Mouse (Mus musculus): Measurements from ENCODE around the gene Acox1. TPM values are rescaled to one million over a fixed set of nuclear protein-coding genes. Genes with fewer than 3 reads are reported as not detected.

Acox1 gene
- polyA plus RNA-seq, 1 experiment from 2014 or later = 31.3 TPM

DNA sequence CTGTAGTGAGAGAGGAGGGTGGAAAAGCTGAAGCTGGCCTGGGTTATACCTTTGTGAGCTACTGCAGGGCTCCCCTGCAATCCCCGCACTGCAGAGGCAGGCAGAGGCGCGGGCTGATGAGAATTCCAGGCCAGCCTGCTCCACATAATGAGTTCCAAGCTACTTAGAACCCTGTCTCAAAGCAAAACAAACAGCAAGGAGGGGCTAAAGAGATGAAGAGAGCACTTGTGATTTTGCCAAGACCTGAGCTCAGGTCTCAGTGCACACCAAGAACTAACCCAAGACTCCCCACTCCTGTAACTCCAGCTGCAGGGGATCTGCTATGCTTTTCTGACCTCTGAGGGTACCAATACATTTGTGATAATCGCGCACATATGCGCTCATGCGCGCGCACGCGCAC, 12.5 kb downstream of the Acox1 start:
- Histone ChIP-seq H3K9me3 (no peaks in the 10 kb centered on the region), H3K9ac (no peak overlapping the region), H3K4me3 (no peak overlapping the region), H3K4me2 (no peak overlapping the region), H3K36me3 (peaks cover 73% of the 10 kb centered on the region), H3K27me3 (no peaks in the 10 kb centered on the region), H3K27ac (peak overlapping the region; percentile 80), H3K4me1 (0 out of 2 replicates have a peak, but pooled peaks cover 13% of the 10 kb centered on the region)
- no peak for ATAC-seq (ENCODE audit: insufficient number of reproducible peaks, low FRiP score, low TSS enrichment, low read depth)
- 86% methylated on average over 11 of the region's 11 CpGs for WGBS

GRCm38 (mm10) chr11:116185836-116186235, 13.0 kb downstream of the Acox1 start:
- Histone ChIP-seq H3K9me3 (no peaks in the 10 kb centered on the region), H3K27me3 (no peaks in the 10 kb centered on the region), H3K4me3 (no peak overlapping the region), H3K27ac (peak overlapping the region; percentile 80), H3K36me3 (peaks cover 70% of the 10 kb centered on the region), H3K9ac (no peak overlapping the region), H3K4me1 (0 out of 2 replicates have a peak, but pooled peaks cover 13% of the 10 kb centered on the region), H3K4me2 (no peak overlapping the region)
- peak; percentile 77 for ATAC-seq (ENCODE audit: insufficient number of reproducible peaks, low FRiP score, low TSS enrichment, low read depth)
- 59% methylated on average over 3 of the region's 3 CpGs for WGBS

DNA sequence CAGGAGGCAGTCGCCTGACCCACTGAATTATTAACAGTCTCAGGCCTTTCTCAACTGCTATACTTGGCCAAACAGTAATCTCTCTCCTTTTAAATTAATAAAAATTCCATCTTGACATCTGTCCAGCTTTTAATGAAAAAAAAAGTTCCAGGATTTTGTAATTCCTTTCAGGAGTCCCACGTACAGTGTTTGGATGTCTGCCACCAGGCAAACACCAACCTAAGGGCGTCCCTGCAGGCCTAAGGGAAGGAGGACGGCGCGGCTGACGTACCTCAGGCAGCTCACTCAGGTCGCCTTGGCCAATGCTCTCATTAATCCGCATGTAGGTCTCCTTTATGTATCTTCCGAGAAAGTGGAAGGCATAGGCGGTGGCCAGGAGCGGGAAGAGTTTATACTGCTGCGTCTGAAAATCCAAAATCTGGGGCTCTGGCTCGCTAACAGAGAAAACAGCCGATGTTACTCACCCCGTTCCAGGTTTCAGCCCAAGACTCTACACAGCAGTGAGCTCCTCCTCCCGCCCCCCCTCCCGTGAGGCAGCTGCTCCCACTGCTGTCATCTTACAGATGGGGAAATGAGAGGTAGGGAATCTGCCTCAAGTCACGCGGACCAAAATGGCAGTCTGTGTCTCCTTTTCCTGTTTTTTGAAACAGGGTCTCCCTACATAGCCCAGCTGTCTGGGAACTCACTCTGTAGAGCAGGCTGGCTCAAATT, 20.3 kb downstream of the Acox1 start:
- no peak for ATAC-seq (ENCODE audit: insufficient number of reproducible peaks, low FRiP score, low TSS enrichment, low read depth)
- H3K36me3 ChIP-seq = peaks cover 90% of the 10 kb centered on the region
- WGBS = 78% methylated on average over 20 of the region's 20 CpGs
- H3K4me1 ChIP-seq = no peaks in the 10 kb centered on the region
- H3K9ac ChIP-seq = no peak overlapping the region
- no peaks in the 10 kb centered on the region for H3K27me3 ChIP-seq
- H3K9me3 ChIP-seq = no peaks in the 10 kb centered on the region
- H3K4me2 ChIP-seq = no peak overlapping the region
- no peak overlapping the region for H3K4me3 ChIP-seq
- H3K27ac ChIP-seq = no peak overlapping the region

DNA sequence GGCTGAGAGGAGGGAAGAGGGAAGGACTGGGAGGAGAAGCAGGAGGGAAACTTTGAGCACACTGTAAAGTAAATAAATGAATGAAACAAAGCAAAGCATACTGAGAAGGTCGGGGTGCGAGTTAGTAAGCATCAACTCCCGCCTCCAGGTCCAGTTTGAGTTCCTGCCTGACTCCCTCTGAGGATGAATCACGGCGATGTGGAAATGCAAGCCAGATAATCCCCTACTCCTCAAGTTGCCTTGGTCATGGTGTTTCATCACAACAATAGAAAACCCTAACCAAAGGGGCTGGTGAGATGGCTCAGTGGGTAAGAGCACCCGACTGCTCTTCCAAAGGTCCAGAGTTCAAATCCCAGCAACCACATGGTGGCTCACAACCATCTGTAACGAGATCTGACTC, 22.8 kb downstream of the Acox1 start:
- 89% methylated on average over 7 of the region's 7 CpGs for WGBS
- Histone ChIP-seq H3K27ac (no peak overlapping the region), H3K4me2 (no peak overlapping the region), H3K4me1 (no peaks in the 10 kb centered on the region), H3K4me3 (no peak overlapping the region), H3K27me3 (no peaks in the 10 kb centered on the region), H3K36me3 (peaks cover 91% of the 10 kb centered on the region), H3K9me3 (no peaks in the 10 kb centered on the region), H3K9ac (no peak overlapping the region)
- no peak for ATAC-seq (ENCODE audit: insufficient number of reproducible peaks, low FRiP score, low TSS enrichment, low read depth)

- Histone ChIP-seq H3K36me3 (peaks cover 81% of the 10 kb centered on the region), H3K4me3 (no peak overlapping the region), H3K4me2 (no peak overlapping the region), H3K27me3 (no peaks in the 10 kb centered on the region), H3K9ac (no peak overlapping the region), H3K9me3 (no peaks in the 10 kb centered on the region), H3K27ac (no peak overlapping the region), H3K4me1 (no peaks in the 10 kb centered on the region)
- 89% methylated on average over 22 of the region's 22 CpGs for WGBS
- no peak for ATAC-seq (ENCODE audit: insufficient number of reproducible peaks, low FRiP score, low TSS enrichment, low read depth)
These were observed 23.9 kb downstream of the Acox1 start for GRCm38 (mm10) chr11:116174775-116175448.

DNA sequence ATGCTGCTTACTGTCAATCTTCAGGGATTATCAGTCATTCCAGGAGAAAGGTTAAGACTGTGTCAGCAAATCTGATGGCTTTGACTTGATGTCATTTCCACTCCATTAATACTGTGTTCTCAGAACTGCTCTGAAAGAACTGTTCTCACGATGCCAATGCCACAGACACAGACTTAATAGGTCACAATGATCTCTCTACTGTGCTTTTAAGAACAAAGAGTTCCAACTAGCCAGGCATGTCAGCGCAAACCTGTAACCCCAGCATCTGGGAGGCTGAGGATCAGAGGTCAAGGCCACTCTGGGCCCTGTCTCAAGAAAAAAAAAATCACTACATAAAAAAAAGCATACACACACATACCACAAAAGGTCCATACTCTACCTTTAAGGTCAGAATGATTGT, 26.9 kb downstream of the Acox1 start:
- Histone ChIP-seq H3K9ac (no peak overlapping the region), H3K27ac (no peak overlapping the region), H3K4me2 (no peak overlapping the region), H3K4me1 (peaks cover 10% of the 10 kb centered on the region), H3K36me3 (peaks cover 54% of the 10 kb centered on the region), H3K4me3 (no peak overlapping the region), H3K9me3 (no peaks in the 10 kb centered on the region), H3K27me3 (no peaks in the 10 kb centered on the region)
- ATAC-seq (ENCODE audit: insufficient number of reproducible peaks, low FRiP score, low TSS enrichment, low read depth) = no peak
- 90% methylated on average over 2 of the region's 2 CpGs for WGBS

GRCm38 (mm10) chr11:116170003-116170800, 28.6 kb downstream of the Acox1 start:
- Histone ChIP-seq H3K27ac (no peak overlapping the region), H3K36me3 (peaks cover 40% of the 10 kb centered on the region), H3K9ac (no peak overlapping the region), H3K27me3 (no peaks in the 10 kb centered on the region), H3K9me3 (no peaks in the 10 kb centered on the region), H3K4me3 (no peak overlapping the region), H3K4me2 (no peak overlapping the region), H3K4me1 (peaks cover 17% of the 10 kb centered on the region)
- ATAC-seq (ENCODE audit: insufficient number of reproducible peaks, low FRiP score, low TSS enrichment, low read depth) = no peak
- 86% methylated on average over 5 of the region's 5 CpGs for WGBS

- Histone ChIP-seq H3K4me2 (no peak overlapping the region), H3K9ac (no peak overlapping the region), H3K4me3 (no peak overlapping the region), H3K36me3 (peaks cover 31% of the 10 kb centered on the region), H3K27ac (no peak overlapping the region), H3K9me3 (no peaks in the 10 kb centered on the region), H3K4me1 (peaks cover 17% of the 10 kb centered on the region), H3K27me3 (no peaks in the 10 kb centered on the region)
- WGBS = 86% methylated on average over 3 of the region's 3 CpGs
- no peak for ATAC-seq (ENCODE audit: insufficient number of reproducible peaks, low FRiP score, low TSS enrichment, low read depth)
These were observed 29.6 kb downstream of the Acox1 start for GRCm38 (mm10) chr11:116169214-116169613.

DNA sequence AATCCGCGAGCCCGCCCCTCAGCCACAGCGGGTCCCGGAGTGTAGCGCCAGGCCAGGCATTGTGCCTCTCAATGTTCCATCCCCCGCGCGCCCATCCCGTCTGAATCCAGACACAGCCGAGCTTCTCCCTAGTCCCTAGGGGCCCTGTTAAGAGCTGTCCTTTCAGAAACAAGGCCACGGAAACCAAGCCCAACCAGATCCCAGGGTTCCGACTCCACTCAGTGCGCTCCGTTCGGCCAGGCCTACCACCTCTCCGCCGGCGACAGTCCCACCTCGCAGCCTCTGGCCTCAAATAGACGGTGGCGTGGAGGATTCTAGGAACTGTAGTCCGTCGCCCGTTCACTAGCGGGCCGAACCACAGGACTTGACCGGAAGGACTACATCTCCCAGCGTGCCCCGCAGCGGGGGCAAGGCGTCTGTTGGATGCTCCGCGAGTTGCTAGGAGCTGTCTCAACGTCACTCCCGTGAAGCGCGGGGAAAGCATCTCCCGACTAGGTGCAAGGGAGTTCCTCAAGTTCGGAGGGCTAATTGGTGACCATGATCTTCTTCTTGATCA, 30.9 kb downstream of the Acox1 start, which contains the start of gene Fbf1:
TSS of gene Fbf1 (minus strand) at position 283 of the 556 bp plus-strand sequence.
- Histone ChIP-seq H3K4me3 (peak within 1 kb of the TSS; percentile 70), H3K4me2 (peak within 1 kb of the TSS; percentile 67), H3K36me3 (peaks cover 30% of the 10 kb centered on the region), H3K27ac (peak within 1 kb of the TSS; percentile 89), H3K9ac (peak within 1 kb of the TSS; percentile 68), H3K9me3 (no peaks in the 10 kb centered on the region), H3K4me1 (peaks cover 18% of the 10 kb centered on the region), H3K27me3 (no peaks in the 10 kb centered on the region)
- peak; percentile 93 for ATAC-seq (ENCODE audit: insufficient number of reproducible peaks, low FRiP score, low TSS enrichment, low read depth)
- WGBS = under 1% methylated on average over 40 of the region's 40 CpGs

GRCm38 (mm10) chr11:116167232-116167631, 31.6 kb downstream of the Acox1 start:
- WGBS = 7% methylated on average over 6 of the region's 6 CpGs
- no peaks in the 10 kb centered on the region for H3K27me3 ChIP-seq
- peaks cover 27% of the 10 kb centered on the region for H3K36me3 ChIP-seq
- H3K27ac ChIP-seq = peak overlapping the region; percentile 89
- peak overlapping the region; percentile 67 for H3K4me2 ChIP-seq
- ATAC-seq (ENCODE audit: insufficient number of reproducible peaks, low FRiP score, low TSS enrichment, low read depth) = no peak
- peaks cover 25% of the 10 kb centered on the region for H3K4me1 ChIP-seq
- H3K9me3 ChIP-seq = no peaks in the 10 kb centered on the region
- peak overlapping the region; percentile 68 for H3K9ac ChIP-seq
- H3K4me3 ChIP-seq = peak overlapping the region; percentile 70

GRCm38 (mm10) chr11:116163002-116163401, 35.8 kb downstream of the Acox1 start:
- no peak overlapping the region for H3K4me2 ChIP-seq
- peaks cover 28% of the 10 kb centered on the region for H3K4me1 ChIP-seq
- H3K27me3 ChIP-seq = no peaks in the 10 kb centered on the region
- WGBS = 41% methylated on average over 9 of the region's 9 CpGs
- H3K9me3 ChIP-seq = no peaks in the 10 kb centered on the region
- peaks cover 47% of the 10 kb centered on the region for H3K36me3 ChIP-seq
- no peak overlapping the region for H3K27ac ChIP-seq
- H3K4me3 ChIP-seq = no peak overlapping the region
- ATAC-seq (ENCODE audit: insufficient number of reproducible peaks, low FRiP score, low TSS enrichment, low read depth) = no peak
- H3K9ac ChIP-seq = no peak overlapping the region

Data from limb, embryonic 15.5 days (tissue).